Comparison of ENCODE assay signal across 9 mouse cellular contexts in the genomic region with DNA sequence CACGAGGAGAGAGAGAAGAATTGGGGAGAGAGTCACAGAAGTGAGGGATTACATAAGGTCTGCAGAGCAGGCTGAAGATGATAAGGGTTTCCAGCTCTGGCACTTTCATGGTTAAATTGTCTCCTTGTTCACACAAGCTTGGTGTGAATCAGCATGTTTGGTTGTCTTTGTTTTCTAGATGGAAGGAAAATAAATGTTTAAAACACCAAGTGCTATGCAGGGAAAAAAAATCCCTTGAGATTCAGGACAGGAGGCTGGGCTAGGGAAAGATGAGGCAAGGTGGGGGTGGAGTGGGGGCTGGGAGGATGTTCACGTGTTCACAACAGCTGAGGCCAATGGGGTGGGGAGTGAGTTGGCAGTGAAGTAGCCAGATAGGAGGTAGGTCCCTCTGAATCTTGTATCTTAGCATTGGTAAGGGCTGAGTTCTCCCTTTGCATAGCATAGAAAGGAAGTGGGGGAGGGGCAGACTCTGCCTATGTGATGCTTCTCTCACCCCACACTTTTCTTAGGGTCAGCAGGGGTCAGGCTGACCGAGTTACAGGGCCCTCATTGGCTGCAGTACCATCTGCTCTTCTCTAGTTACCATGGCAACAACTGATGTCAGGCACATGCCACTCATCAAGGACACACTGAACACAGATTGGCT. TPM values are rescaled to one million over a fixed set of nuclear protein-coding genes. Genes with fewer than 3 reads are reported as not detected.
DNase-seq lines count a peak whose midpoint lies in the region; ATAC-seq lines count a peak whose summit lies in the region.
"Had no signal": no experiment of that assay in that cellular context is flagged by ENCODE, and none has a peak within 500 bp of the region (broad histone marks: within the 10 kb centered on the region; RNA-seq: fewer than 3 reads in every experiment).

No protein-coding gene starts in this region.

- no peak overlapping the region for H3K4me2 ChIP-seq in lung, embryonic 15.5 days
- peak overlapping the region; percentile 40 for H3K4me2 ChIP-seq in midbrain, embryonic 12.5 days (replicated peaks)

- peak; percentile 27; the same call in 1 of the 2 replicates for ATAC-seq in lung, embryonic 15.5 days (ENCODE audit: borderline replicate concordance, extremely low read depth, low FRiP score, low TSS enrichment)
- ATAC-seq in midbrain, embryonic 12.5 days (ENCODE audit: low FRiP score, low read depth), result peak; percentile 97
- ATAC-seq in megakaryocyte-erythroid progenitor cell, adult 5-6 weeks (replicated peaks; ENCODE audit: low FRiP score, low TSS enrichment, poor library complexity, severe bottlenecking), result no peak; the same call in 1 of the 2 replicates

- 3% methylated on average over 3 of the region's 3 CpGs for WGBS in lung, embryonic 15.5 days
- WGBS in midbrain, embryonic 12.5 days, result 2% methylated on average over 3 of the region's 3 CpGs

- no peak overlapping the region for H3K27ac ChIP-seq in lung, embryonic 15.5 days
- peak overlapping the region; percentile 90 for H3K27ac ChIP-seq in midbrain, embryonic 12.5 days (replicated peaks)

- H3K9ac ChIP-seq in lung, embryonic 15.5 days, result no peak overlapping the region
- H3K9ac ChIP-seq in midbrain, embryonic 12.5 days (replicated peaks), result no peak overlapping the region

- H3K9me3 ChIP-seq in lung, embryonic 15.5 days, result no peaks in the 10 kb centered on the region
- no peaks in the 10 kb centered on the region for H3K9me3 ChIP-seq in midbrain, embryonic 12.5 days
- H3K9me3 ChIP-seq: megakaryocyte, embryonic 14.5 days had no signal

- H3K4me1 ChIP-seq in lung, embryonic 15.5 days, result no peaks in the 10 kb centered on the region
- H3K4me1 ChIP-seq in midbrain, embryonic 12.5 days, result peaks cover 24% of the 10 kb centered on the region

- H3K4me3 ChIP-seq in lung, embryonic 15.5 days, result no peak overlapping the region
- peak overlapping the region; percentile 6; the same call in 1 of the 2 replicates for H3K4me3 ChIP-seq in midbrain, embryonic 12.5 days
- H3K4me3 ChIP-seq: megakaryocyte, embryonic 14.5 days had no signal

- DNase-seq in lung, adult 18-20 months, result no peak
- peak; percentile 73 for DNase-seq in cerebellum, adult 8-10 months
- peak; percentile 51 for DNase-seq in forelimb bud, embryonic 11.5 days (ENCODE audit: low read depth, low spot score)
- peak; percentile 36 to 45 for DNase-seq in layer of hippocampus, postnatal 25 days (ENCODE audit: extremely low spot score in 1 of 2, low spot score in 1 of 2)
- no peak for DNase-seq in spleen, postnatal 14 days (ENCODE audit: low spot score in 2 of 2)

- no peaks in the 10 kb centered on the region for H3K27me3 ChIP-seq in lung, embryonic 15.5 days
- no peaks in the 10 kb centered on the region for H3K27me3 ChIP-seq in midbrain, embryonic 12.5 days
- H3K27me3 ChIP-seq: megakaryocyte, embryonic 14.5 days had no signal

- H3K36me3 ChIP-seq in lung, embryonic 15.5 days, result no peaks in the 10 kb centered on the region
- H3K36me3 ChIP-seq in midbrain, embryonic 12.5 days, result no peaks in the 10 kb centered on the region

RNA-seq across cellular contexts. Expression of a gene that starts 19.5 kb away (rescaled TPM):
- polyA plus RNA-seq in lung, embryonic 15.5 days (2015; fragmentation: Nextera tagmentation; extraction: Ambion mirVana), result 8.7 and 9.2 TPM in 2 replicates
- 100 to 1,000 TPM; 342 to 371 TPM for total RNA-seq in layer of hippocampus, postnatal 25 days (2021)
- 120 and 126 TPM in 2 replicates for polyA plus RNA-seq in midbrain, embryonic 12.5 days (2016; fragmentation: Nextera tagmentation; extraction: Ambion mirVana)
- 0.57 and 1.3 TPM in 2 replicates for total RNA-seq in megakaryocyte-erythroid progenitor cell, adult 5-6 weeks (2014; fragmentation: Nextera tagmentation)
- 0.91 and 1.4 TPM in 2 replicates for total RNA-seq in megakaryocyte-erythroid progenitor cell, adult 5-6 weeks (2017)

RNA-seq across cellular contexts. Expression of a gene that starts 34.7 kb away (rescaled TPM):
- polyA plus RNA-seq in lung, embryonic 15.5 days (2015; fragmentation: Nextera tagmentation; extraction: Ambion mirVana), result 67.6 and 69.8 TPM in 2 replicates
- 100 to 1,000 TPM; 145 to 155 TPM for total RNA-seq in layer of hippocampus, postnatal 25 days (2021)
- 116 and 119 TPM in 2 replicates for polyA plus RNA-seq in midbrain, embryonic 12.5 days (2016; fragmentation: Nextera tagmentation; extraction: Ambion mirVana)
- 25.1 and 29.3 TPM in 2 replicates for total RNA-seq in megakaryocyte-erythroid progenitor cell, adult 5-6 weeks (2014; fragmentation: Nextera tagmentation)
- 42.6 and 45.1 TPM in 2 replicates for total RNA-seq in megakaryocyte-erythroid progenitor cell, adult 5-6 weeks (2017)

Comparison
In these comparisons a context has a peak if more than half of its experiments do, and no peak if none do; other contexts are left out.
1. DNase-seq: peak in cerebellum, adult 8-10 months (single experiment), forelimb bud, embryonic 11.5 days (single experiment) and layer of hippocampus, postnatal 25 days (2 of 2); none in lung, adult 18-20 months (0 of 2) and spleen, postnatal 14 days (0 of 2).
2. RNA of a gene that starts 19.5 kb away (total RNA-seq): 342 to 371 TPM in layer of hippocampus, postnatal 25 days; 0.57 to 1.4 TPM in megakaryocyte-erythroid progenitor cell, adult 5-6 weeks; every median in the first group is over 100 times any median in the second.